Mouse (Mus musculus) embryonic fibroblast, embryonic 13.5 days (primary cell): ENCODE data around the gene Pam16. TPM values are rescaled to one million over a fixed set of nuclear protein-coding genes. Genes with fewer than 3 reads are reported as not detected.
A peak's percentile ranks its signal among the peaks of the same experiment; 100 is the strongest.

ENCODE experiments used
- H3K27ac ChIP-seq: 2 replicates; pipeline ENCODE4 v1.5.1; 2012; ENCODE audit warnings: low read length, control low read depth, inconsistent platforms; ENCODE audit not compliant: insufficient read depth
- H3K4me1 ChIP-seq: 2 replicates; pipeline ENCODE4 v1.6.1; 2011; ENCODE audit warnings: low read length; ENCODE audit not compliant: control insufficient read depth, insufficient read depth
- H3K4me3 ChIP-seq: 2 replicates; pipeline ENCODE4 v1.5.1; 2011; ENCODE audit warnings: mild to moderate bottlenecking, control low read depth, low read length; ENCODE audit not compliant: insufficient read depth
- CTCF ChIP-seq: IDR thresholded peaks from 2 replicates; pipeline ENCODE4 v1.5.1; 2011; ENCODE audit warnings: mild to moderate bottlenecking, control low read depth, low read length, moderate library complexity, borderline replicate concordance; ENCODE audit not compliant: insufficient read depth
- POLR2A ChIP-seq: IDR thresholded peaks from 2 replicates; pipeline ENCODE4 v1.6.1; 2011; ENCODE audit warnings: low read depth, mild to moderate bottlenecking, control low read depth, low read length, moderate library complexity
- polyA plus RNA-seq: library from polyadenylated mRNA; stranded (reverse); fragments of >200 nt; gene quantifications from 2 replicates; pipeline ENCODE4 v1.2.4, GENCODE M21; 2011; ENCODE audit warnings: low read depth; ENCODE audit not compliant: missing spikeins, insufficient read length

Gene Pam16
- polyA plus RNA-seq, 1 experiment: 33.1 TPM

DNA sequence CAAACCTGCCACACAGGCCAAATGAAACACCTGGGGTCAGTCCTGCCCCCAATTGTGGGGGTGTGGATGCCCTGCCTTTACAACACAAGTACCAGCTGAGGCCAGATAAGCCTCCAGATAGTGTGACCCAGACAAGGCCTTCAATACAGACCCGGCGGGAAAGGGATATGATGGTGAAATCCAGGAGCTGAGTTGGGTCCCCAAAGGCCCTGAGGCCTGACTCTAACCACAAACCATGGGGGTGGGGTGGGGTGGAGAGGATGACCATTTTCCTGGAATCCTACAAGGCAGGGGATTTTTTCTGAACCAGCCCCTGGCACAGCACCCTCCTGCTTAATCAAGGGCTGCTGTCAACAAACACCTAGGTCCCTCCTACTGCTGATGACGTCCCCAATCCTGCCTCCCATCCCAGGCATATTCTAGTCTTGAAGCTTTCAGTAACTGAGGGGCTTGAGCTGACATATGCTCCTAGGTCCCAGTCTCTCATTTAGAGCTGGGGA lies 14.2 kb upstream of the Pam16 start:
- no peak overlapping the region for H3K4me3 ChIP-seq
- TF ChIP-seq CTCF (no peak), POLR2A (no peak)
- peaks cover 10% of the 10 kb centered on the region for H3K4me1 ChIP-seq
- H3K27ac ChIP-seq: no peak overlapping the region

DNA sequence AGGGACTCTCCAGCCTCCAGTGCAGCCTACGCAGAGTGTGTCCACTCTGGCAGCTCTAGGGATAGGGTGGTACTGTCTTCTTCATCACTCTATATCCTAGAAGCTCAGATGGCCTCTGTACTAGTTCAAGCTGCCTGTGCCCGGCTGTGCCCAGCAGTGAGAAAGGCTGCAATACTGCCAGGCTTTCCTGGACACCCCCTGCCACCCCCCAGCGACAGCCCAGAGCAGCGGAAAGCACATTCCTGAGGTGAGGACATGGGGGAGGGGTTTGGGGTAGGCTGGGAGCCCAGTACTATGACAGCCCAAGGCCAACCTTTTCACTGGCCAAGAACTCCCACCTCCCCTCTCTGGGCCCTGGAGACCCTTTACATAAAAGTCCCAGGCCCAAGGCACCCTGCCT lies 11.0 kb upstream of the Pam16 start:
- H3K27ac ChIP-seq: no peak overlapping the region
- H3K4me1 ChIP-seq: no peaks in the 10 kb centered on the region
- TF ChIP-seq POLR2A (no peak), CTCF (no peak)
- H3K4me3 ChIP-seq: no peak overlapping the region

GRCm38 (mm10) chr16:4634681-4635080 lies 9.9 kb upstream of the Pam16 start:
- no peak overlapping the region for H3K27ac ChIP-seq
- H3K4me3 ChIP-seq: no peak overlapping the region
- no peaks in the 10 kb centered on the region for H3K4me1 ChIP-seq
- TF ChIP-seq POLR2A: no peak
- no peak for TF ChIP-seq CTCF

DNA sequence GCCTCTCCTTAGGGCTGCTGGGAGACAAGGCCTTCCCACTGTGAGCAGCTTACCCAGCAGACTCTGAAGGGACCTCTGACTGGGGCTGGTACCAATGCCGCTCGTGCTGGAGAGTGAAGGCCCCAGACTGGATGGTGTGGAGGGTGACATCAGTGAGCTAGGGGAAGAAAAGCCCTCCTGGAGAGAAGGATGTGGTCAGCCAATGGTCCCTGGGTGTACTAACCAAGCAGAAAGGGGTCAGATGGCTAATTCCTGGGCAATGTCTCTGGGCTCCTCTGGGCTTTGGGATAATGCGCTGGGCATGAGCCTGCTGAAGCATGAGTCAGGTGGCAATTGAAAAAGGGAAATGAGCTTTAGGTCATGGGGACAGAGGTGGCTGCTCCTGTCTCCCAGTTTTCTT lies 8.9 kb upstream of the Pam16 start:
- Histone ChIP-seq H3K4me1 (no peaks in the 10 kb centered on the region), H3K27ac (no peak overlapping the region), H3K4me3 (no peak overlapping the region)
- TF ChIP-seq POLR2A (no peak), CTCF (no peak)

- no peaks in the 10 kb centered on the region for H3K4me1 ChIP-seq
- no peak overlapping the region for H3K27ac ChIP-seq
- TF ChIP-seq POLR2A (no peak), CTCF (peak; percentile 39; the same call in 1 of the 2 replicates)
- no peak overlapping the region for H3K4me3 ChIP-seq
Measured at GRCm38 (mm10) chr16:4632050-4632449, 7.3 kb upstream of the Pam16 start.

DNA sequence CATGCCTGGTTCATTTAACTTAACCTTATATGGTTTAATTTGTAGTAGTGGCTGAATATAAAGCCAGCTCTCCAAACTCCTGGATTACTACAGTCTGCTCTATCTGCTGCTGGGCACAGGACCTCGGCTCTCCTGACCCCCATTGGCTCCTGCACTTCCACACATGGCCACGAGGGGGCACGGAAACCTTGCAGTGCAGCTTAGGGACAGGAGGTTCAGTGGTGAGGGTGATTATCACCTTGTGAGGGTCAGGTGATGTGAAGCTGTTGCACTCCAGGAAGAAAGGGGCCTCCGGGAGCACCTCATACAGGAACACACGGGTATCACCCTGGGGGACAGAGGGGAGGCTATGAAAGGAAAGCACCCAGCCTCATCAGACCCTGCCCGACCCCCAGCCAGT lies 5.2 kb upstream of the Pam16 start:
- Histone ChIP-seq H3K4me1 (no peaks in the 10 kb centered on the region), H3K4me3 (no peak overlapping the region), H3K27ac (no peak overlapping the region)
- TF ChIP-seq POLR2A (no peak), CTCF (peak; percentile 99)

- H3K27ac ChIP-seq: no peak overlapping the region
- H3K4me3 ChIP-seq: no peak overlapping the region
- no peaks in the 10 kb centered on the region for H3K4me1 ChIP-seq
- no peak for TF ChIP-seq CTCF
Measured at GRCm38 (mm10) chr16:4628898-4629419, 4.2 kb upstream of the Pam16 start.

GRCm38 (mm10) chr16:4627105-4627504 lies 2.3 kb upstream of the Pam16 start:
- Histone ChIP-seq H3K4me3 (no peak overlapping the region), H3K4me1 (no peaks in the 10 kb centered on the region), H3K27ac (no peak overlapping the region)
- TF ChIP-seq POLR2A: no peak
- TF ChIP-seq CTCF: no peak

DNA sequence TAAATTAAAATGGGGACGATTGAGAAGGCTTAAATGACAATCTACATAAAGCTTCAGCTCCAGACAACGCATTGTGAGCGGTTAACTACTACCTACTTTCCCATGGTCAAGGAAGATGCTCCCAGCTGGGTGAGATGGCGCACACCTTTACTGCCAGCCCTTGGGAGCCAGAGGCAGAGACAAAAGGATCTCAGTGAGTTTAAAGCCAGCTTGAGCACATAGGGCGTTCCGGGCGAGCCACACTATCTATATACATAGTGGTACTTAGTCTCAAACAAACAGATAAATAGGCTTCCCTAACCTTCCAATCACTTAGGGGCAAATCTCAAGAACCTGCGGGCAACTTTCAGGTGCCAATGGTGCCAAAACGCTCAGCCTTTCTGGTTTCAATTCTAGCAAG lies 714 bp downstream of the Pam16 start:
- Histone ChIP-seq H3K4me3 (peak overlapping the region; percentile 71), H3K27ac (peak overlapping the region; percentile 62; the same call in 1 of the 2 replicates), H3K4me1 (no peaks in the 10 kb centered on the region)
- no peak for TF ChIP-seq POLR2A

DNA sequence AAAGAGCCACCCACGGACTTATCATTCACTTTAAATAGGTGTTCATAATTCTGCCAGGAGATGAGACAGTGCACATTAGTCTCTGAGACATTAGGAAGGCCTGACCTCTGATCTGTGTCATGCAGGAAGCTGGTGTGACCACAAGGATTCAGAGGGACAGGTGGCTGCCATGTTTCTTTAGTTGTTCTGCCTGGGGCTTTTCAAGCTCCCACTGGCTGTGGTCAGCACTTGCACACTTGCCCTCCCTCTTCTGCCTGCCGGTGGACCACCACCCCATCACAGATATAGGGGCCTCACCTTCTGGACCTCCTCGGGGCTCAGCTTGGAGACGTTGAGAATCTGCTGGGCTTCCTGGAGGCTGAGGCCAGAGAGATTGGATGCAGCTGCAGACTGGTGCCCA lies 8.0 kb downstream of the Pam16 start:
- TF ChIP-seq POLR2A (no peak), CTCF (no peak)
- H3K4me1 ChIP-seq: no peaks in the 10 kb centered on the region
- H3K4me3 ChIP-seq: no peak overlapping the region
- no peak overlapping the region for H3K27ac ChIP-seq

DNA sequence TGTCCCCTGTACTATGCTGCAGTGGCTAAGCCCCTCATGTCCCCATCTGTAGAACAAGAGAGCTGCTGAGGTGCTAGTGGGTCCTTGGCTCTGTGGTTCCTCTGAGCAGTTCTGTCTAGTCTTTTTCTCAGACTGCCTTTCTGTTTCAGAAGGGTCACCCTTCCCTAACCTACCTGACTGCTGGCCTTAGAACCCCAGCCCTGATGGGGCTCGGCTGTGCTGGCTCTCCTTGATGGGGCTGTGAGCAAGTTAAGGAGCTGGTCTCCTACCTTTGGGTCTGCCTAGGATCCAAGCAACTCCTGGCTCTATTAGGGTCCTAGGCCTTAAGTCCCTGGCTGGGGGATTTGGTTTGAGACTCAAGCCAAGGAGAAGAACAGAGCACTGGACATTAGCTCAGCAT lies 9.5 kb downstream of the Pam16 start:
- H3K4me1 ChIP-seq: no peaks in the 10 kb centered on the region

More for the DNA sequence above, 9.5 kb downstream of the Pam16 start:
- Histone ChIP-seq H3K4me3 (no peak overlapping the region), H3K27ac (no peak overlapping the region)
- TF ChIP-seq POLR2A (no peak), CTCF (no peak)
